Mouse (Mus musculus): ENCODE measurements at regions not wholly inside any gene's neighbourhood (a gene's known extent, or its start where the extent isn't known, plus 50 kb on each side); places are given as distances from the start of the nearest gene placed in this dataset.

DNA sequence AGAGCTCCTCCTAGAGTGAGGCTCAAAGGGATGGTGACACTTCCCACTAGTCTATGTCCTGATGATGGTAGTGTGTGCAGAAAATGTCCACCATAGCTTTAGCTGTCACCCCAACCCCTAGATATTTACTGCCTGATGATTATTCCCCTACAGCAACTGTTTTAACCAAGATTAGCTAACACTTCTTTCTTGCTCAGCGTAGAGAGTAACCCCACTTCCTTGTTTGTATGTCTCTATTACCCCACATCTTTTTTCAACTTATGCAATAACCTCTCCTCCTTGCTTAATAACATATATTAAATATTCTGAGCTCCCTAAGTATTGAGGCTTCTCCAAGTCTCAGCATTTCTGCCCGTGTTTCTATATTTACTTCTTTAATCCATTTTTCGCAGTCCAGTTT is 404.2 kb upstream of the Cntn3 start:
- no peak for DNase-seq (ENCODE audit: low spot score in 2 of 2)

DNA sequence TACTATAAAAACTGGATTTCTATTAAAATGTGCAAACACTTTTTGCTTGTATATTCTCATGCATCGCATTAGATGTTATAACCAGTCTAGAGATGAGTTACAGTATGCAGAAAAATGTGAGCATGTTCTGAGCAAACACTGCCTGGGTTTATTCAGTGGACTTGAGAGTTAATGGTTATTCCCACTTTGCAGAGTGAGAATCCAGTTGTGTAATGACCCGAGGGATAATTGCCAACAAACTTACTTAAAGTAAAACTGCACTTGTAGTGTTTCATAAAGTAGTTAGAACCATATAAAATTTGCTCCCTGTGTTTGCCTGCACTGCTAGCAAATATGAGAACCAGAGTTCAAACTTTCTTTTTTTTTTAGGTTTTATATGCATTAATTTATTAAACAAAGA is 450.4 kb upstream of the Cntn3 start:
- DNase-seq (ENCODE audit: low spot score in 2 of 2) = no peak

DNA sequence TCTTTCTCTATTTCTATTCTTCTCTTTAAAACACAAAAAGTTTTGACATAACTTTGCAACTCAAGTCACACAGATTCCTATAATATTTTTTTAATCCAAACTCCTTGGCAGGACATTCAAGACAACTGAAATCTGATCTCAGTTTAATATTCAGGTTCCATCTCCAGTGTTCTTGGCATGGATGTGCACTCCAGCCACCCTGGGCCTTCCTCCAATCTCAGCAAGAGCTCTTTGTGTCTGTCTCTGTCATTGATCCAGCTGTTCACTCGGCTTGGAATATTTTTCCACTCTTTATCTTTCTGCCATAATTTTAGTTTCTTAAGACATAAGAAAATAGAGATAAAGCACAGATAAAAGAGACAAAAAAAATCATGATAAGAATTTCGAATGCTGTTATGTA is 451.1 kb upstream of the Cntn3 start:
- peak in 1 of 2 experiments; percentile 49 for DNase-seq (ENCODE audit: low spot score in 2 of 2)

DNA sequence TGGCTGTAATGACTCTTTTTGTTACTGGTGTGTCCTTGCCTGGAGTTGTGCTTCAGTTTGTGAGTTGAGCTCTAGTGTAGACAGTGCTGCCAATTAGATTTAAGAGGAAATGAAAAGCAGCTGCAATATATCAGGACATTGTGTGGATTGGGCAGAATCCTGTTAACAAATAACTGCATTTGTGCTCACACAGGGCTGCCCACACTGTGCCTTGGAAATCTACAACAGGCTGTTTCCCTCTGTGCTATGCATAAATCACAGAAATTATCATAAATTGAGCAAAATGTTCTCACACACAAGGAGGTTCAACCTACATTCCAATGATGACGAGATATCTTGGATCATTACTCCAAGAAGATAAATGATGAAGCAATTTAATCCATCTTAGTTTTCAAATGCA is 455.2 kb upstream of the Cntn3 start:
- DNase-seq (ENCODE audit: low spot score in 2 of 2) = peak in 1 of 2 experiments; percentile 66

DNA sequence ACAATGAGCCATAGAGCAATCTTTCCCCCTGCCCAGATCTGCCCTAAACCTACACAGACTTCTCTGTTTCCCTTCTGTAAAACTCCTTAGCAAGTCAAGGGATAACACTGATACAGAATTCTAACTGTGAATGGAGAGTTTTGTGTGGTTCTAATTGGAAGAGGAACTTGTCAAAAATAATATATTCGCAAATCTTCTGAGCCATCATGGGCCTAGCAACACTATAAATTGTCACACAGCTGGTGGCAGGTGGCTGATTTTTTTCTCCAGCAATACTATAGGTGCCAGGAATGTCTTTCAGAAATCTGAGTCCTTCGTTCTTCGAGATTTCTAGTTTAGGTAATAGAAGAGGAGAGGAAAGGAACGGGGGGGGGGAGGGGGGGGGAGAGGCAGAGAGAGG is 460.5 kb upstream of the Cntn3 start:
- DNase-seq (ENCODE audit: low spot score in 2 of 2) = no peak

DNA sequence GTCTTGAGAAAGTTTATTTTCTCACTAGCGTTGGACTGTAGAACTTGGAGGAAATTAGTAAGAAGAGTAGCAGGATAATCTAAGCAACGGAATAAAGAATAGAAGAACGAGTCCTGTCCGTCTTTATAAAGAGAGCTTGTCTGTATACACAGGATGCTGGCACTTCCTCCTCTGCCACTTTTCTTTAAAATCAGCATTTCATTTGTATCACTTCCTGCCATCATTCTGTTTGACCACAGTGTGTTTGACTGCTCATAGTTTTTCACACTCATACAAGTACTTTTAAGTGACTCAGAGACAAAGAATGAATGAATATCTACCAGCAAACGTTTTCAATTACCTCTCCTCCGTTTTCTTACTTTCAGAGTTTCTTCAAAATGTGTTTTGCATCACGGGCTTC is 461.0 kb upstream of the Cntn3 start:
- no peak for DNase-seq (ENCODE audit: low spot score in 2 of 2)

DNA sequence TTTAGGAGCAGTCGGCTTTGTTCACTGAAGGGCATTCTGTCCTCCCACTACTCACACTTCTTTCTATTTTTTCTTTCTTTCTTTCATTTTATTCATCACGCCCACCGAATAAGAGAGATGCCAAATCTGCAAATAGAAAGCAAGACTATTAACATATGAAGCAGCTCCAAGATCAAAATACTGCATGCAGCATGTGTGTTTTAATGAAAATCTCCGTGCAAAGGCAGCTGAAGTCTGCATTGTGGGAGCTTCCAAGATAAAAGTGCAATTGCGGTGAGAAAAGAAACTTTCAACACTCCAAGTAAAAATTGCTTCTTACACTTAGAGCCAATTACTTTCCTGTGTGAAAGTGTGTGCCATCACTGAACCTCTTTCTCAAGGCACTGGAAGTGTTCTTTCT is 449.8 kb upstream of the Chl1 start:
- DNase-seq (ENCODE audit: low spot score in 2 of 2) = peak; percentile 3 to 53

DNA sequence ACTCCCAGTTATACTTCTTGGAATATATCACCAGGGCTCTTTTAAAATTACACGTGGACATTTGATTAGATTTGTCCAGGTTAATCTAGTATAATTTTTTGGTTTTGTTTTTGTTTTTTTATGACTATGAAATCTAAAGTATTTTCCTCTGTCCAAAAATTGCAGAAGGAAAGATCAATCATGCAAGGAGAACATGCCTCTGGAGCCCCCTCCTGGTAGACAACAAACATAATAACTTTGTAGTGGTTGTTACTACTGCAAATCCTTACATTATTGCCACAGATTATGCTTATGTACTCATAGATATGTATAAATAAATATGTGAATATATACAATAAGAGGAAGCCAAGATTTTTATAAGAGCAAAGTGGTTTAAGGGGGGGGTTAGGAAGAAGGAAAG is 404.2 kb upstream of the Chl1 start:
- peak in 1 of 2 experiments; percentile 26 for DNase-seq (ENCODE audit: low spot score in 2 of 2)

DNA sequence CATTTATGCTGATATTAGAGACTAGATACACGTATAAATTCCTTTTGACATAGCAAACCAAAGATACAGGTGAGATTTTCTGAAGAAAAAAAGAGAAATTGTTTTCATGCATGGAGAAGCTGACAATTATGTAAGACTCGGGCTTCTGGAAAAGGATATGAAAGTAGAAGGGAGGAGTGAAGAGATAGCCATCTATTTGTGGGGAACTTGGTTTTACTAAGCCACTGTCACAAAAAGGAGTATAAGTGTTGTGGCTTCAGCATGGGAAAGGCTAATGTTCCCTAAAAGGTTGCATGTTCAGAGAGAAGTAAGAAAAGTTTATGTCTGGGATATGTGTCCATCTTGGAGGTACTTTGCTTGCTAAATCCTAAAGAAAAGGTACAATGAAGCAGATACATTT is 390.8 kb upstream of the Chl1 start:
- no peak for DNase-seq (ENCODE audit: low spot score in 2 of 2)

DNA sequence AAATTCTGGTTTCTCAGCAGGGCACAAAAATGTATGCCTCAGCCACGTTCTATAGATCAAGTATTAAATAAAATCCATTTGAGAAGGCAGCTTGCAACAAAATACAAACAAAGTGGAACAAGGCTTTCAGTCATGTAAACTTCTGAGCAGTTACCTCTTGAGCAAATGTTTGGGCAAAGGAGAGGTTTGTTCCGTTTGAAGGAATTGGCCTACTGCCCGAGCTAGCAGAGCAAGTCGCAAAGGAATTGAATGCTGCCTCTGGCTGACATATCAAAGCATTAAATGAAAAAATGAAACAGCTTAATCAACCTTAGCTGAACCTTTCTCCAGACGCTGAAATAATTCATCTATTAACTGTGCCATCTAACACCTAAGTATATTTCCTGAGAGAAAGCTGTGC is 369.5 kb upstream of the Chl1 start:
- DNase-seq (ENCODE audit: low spot score in 2 of 2) = no peak

DNA sequence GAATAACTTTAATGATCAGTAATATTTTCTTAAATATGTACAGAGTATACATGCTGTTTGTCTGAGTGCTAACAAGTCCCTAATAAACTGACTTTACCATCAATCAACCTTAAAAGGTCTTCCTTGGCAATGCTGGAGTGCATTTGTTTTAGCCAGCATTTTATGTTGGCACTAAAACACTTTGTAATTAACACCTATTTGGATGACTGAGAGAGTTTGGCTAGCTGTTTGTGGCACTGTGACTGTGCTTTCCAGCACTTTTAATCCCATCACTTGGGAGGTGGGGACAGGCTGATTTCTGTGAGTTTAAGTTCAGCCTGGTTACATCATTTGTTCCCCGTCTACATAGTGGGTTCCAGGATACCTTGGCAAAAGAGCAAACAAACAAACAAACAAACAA is 332.5 kb upstream of the Chl1 start:
- no peak for DNase-seq (ENCODE audit: low spot score in 2 of 2)

DNA sequence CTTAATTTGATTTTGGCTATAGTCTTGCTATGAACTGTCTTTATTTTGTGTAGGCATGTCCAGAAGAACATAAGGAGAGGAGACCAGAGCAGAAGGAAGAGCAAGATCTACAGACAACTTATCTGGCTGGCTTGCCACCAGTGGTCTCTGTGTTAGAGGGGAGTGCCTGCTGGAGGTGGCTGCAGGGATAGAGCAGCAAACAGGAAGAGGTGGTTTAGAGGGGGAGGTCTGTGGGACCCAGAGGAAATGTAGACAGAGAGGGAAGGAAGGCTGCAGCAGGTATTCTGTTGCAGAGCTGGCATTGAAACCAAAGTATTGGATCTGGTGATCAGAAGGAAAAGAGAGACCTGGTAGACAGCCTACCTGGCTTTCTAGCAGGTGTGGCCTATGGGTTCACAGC is 327.0 kb upstream of the Chl1 start:
- DNase-seq (ENCODE audit: low spot score in 2 of 2) = no peak

DNA sequence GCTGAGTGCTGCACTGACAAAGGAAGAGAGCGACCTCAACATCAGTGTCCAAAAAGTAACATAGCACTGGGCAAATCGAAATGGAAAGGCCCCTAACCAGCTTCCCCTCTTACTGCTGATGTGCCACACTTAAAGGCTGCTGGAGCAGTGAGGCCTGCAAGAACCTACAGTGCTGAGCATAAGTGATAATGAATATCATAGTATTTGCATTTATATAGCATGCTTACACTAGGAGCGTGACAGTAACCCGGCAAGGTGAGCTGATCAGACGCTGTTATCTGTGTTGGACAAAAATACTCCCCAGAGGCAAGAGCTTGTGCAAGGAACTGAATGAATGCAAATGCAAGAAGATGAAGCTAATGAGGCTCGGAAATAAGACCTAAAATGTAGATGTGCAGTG is 313.5 kb upstream of the Chl1 start:
- no peak for DNase-seq (ENCODE audit: low spot score in 2 of 2)

DNA sequence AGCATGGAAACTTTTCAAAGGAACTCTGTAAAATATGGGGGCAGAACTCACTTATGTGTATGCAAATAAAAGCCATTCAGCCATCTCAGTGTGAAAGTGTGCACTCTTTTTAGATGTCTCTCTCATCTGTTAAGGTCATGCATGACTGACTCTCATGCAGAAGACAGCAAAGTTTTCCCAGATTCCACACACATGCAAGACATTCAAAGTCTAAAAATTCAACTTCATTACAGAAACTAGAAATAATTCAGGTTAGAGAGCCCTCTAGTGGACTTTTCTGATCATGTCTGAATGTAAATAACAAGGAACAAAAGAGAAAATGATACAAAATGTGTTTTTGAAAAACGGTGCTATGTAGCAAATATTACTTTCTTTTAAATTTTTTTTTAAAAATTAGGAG is 308.8 kb upstream of the Chl1 start:
- DNase-seq (ENCODE audit: low spot score in 2 of 2) = peak in 1 of 2 experiments; percentile 47

DNA sequence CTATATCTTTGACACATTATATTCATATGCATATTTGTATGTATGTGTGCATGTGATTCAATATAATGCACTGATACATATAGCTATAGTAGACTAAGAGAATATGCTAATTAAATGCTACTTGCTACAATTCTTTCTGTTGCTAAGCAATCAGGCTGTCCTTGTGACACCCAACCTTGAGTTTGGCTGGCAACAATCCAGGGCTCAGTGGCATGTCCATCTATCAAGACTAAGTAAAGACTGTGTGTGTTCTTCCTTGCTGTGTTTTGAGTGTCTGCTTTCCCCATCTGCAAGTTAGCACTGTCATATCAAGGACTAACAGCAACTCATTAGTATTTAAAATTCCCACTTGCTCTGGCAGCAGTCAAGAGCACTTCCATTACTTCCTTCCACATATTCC is 301.2 kb upstream of the Chl1 start:
- DNase-seq (ENCODE audit: low spot score in 2 of 2) = no peak

DNA sequence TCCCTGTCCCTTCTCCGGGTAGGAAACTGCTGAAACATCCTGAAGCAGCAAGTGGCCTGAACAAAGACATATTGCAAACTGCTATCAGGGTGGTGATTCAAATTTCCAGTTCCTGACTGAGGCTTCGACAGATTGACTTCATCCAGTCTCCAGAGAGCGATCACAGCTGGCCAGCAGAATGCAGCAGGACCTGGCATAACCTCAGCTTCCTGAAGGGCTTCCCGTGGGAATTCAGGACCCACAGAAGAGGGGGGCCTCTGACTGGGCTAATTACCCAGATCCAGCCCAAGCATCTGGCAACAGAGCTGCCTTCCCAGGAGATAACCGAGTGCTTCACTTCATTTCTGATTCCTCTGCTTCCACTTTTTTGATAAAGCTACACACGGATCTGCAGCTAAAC is 297.2 kb upstream of the Chl1 start:
- no peak for DNase-seq (ENCODE audit: low spot score in 2 of 2)

DNA sequence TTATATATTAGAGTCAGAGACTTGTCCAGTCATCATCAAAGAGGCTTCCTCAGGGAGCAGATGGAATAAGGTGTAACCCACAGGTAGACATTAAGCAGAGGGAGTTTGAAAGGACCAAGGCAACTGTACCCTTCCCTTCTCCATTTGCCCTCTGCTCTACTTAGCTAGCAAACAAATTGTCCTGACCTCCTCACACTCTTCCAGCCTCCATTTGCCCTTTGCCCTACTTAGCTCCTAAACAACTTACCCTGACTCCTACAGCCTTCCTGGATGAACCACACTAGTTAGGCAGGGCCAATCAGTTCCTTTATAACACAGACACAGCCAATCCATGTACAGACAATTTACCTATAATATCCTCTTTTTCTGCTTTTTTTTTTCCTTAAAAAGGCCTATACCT is 273.5 kb upstream of the Chl1 start:
- DNase-seq (ENCODE audit: low spot score in 2 of 2) = no peak

DNA sequence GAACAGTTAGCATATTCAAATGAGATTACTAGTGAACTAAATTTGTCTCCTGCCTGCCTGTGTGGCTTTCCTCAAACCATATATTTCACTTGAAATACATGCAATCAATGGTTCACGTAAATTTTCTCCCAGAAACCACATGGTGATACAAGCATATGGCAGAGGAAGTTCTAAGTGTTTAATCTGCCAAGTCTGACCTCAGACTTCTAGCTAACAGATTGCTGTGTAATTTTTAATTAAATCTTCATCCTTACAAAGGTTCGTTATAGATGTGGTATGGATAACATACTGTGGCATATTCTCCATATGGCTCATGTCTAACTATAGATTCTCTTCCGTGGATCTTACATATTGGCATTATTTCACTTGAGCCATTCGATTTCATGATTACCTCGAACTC is 241.4 kb upstream of the Chl1 start:
- no peak for DNase-seq (ENCODE audit: low spot score in 2 of 2)

DNA sequence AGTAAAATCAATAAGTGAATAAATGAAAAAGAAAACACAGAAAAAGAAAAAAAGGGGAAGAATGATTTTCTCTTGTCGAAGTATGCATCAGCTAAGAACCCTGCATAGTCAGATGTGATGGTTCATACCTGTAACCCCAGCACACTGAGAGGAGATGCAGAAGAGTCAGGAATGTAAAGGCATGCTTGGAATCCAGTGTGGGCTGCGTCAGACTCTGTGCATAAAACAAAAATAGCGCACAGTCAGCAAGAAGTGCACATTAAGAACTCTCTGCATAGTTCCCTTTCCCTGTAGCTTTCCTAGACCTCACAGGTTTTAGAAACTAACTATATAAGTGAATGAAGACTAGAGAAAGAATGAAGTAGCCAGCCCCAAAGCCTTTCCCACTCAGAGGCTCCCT is 238.2 kb upstream of the Chl1 start:
- DNase-seq (ENCODE audit: low spot score in 2 of 2) = no peak

DNA sequence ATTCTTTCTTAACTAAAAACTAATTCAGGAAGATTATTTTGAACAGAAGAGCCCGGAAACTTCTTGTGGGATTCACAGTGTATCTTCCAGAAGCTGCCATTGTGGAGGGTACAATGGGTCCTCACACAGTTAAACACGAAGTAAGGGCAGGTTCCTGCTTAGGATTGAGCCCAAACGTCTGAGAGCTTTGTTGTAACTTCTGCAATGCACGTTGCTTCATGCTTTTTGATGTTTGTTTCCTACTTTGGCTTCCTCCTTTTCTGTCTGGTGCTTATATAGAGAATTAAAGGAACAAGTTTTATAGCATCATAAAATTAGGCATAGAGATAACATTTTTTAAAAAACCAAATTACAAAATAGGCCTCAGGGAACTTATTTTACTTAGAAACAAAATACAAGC is 235.3 kb upstream of the Chl1 start:
- DNase-seq (ENCODE audit: low spot score in 2 of 2) = no peak

DNA sequence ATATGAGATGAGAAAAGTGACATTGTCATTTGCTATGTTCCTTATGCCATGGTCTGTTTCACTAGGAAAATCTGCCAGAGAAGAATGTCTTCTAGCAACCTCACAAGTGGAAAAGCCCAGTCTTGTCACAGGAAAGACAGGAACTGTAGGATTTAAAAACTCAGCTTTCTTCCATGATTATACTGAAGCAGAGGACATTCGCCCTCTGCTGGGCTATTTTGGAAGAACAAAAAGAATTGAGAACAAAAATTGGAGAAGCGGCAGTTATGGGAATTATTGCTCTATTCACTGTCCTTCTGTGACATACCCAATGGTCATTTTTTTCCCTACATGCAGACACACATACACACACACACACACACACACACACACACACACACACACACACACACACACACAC is 234.9 kb upstream of the Chl1 start:
- DNase-seq (ENCODE audit: low spot score in 2 of 2) = peak in 1 of 2 experiments; percentile 39

DNA sequence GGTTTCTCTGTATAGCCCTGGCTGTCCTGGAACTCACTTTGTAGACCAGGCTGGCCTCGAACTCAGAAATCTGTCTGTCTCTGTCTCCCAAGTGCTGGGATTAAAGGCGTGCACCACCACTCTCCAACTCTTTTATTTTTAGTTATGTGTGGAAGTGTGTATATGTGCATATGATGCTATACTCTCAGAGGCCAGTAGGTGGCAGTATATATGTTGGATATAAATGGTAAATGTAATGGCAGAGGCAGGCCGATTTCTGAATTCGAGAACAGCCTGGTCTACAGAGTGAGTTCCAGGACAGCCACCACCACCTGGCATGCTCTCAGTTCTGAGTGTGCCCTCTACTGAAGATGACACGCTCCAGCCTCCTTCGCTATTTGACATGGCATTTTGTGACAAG is 214.4 kb upstream of the Chl1 start:
- DNase-seq (ENCODE audit: low spot score in 2 of 2) = no peak

DNA sequence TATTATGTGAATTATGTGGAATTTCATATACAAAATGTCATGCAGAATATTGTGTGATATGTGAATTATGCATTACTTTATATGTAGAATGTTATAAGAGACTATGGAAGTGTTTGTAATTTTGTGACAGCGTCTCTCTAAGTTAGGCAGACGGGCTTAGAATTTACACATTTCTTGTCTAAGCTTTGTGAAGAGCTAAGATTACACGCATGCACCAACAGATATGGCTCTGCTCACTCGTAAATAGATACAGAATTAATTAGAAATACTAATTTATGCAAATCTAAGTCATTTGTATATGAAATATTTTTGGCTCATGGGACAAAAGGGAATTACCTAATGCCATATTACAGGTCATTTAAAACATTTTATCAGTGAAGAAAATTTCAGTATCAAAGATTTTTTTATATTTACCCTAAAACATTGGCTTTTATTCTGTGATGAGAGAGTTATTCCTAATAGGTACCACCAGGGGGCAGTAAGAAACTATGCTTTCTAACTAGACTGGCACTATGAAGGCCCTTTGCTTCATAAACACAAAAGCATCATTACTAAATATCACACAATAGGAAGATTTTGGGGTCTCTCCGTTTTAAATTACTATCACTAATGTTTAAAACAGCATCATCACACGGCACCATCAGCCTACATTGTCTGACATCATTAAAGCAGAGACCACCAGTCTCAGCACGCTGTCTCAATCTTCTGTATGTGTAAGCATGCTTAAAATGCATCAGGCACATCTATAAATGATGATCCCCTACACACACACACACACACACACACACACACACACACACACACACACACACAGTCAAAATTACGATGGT is 203.8 kb upstream of the Chl1 start:
- peak; percentile 19 to 49 for DNase-seq (ENCODE audit: low spot score in 2 of 2)

DNA sequence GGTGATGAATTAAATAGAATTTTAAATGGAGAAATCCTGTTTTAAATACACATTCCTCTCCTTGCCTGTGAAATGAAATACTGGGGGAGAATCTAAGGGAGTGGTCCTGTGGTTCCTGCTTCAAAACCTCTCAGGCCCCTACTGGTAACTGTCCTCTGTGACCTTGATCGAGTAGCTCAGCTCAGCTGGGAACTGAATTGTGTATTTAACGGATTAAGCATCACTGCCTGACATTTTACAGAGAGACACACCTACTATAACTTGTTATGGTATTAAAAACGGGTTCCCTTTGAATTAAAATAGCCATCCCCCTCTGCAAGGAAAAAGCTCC is 203.2 kb upstream of the Chl1 start:
- DNase-seq (ENCODE audit: low spot score in 2 of 2) = no peak
